Mouse (Mus musculus): ENCODE results near the gene Cftr. TPM values are rescaled to one million over a fixed set of nuclear protein-coding genes. Genes with fewer than 3 reads are reported as not detected.

The Cftr gene
- total RNA-seq (2021), result under 1 TPM; 0.47 to 0.64 TPM
- long read RNA-seq, experiment 1, result 0 reads
- long read RNA-seq, experiment 2, result 0 reads

DNA sequence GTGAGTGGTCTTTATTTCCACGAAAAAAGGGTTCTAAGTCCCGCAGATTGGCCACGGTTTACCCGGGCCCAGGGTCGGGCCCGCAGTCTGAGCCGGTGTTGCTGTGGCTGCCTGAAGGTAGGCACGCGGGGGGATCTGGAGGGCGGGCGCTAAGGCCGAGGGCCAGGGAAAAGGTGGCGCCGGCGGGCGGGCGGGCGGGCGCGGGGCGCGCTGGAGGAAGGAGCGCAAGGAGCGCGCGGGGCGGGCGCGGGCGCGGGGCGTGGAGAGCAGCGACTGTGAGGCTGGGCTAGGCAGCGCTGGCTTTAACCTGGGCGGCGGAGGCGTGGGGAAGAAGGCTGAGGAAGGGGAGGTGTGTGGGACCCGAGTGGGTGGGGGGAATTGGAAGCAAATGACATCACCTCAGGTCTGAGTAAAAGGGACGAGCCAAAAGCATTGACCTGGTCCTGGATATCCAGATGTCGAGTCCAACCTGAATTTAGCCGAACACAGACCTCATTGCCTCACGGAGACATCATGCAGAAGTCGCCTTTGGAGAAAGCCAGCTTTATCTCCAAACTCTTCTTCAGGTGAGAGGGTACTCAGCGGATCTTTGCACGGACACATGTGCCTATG is at the start of gene Cftr:
Gene Cftr, plus strand, starts transcription at position 377 of the 612 bp plus-strand sequence.
- intact Hi-C loops (cut with DNase I), result no loop called here
- DNase-seq (ENCODE audit: low spot score in 2 of 2), result peak in 1 of 2 experiments; percentile 7

DNA sequence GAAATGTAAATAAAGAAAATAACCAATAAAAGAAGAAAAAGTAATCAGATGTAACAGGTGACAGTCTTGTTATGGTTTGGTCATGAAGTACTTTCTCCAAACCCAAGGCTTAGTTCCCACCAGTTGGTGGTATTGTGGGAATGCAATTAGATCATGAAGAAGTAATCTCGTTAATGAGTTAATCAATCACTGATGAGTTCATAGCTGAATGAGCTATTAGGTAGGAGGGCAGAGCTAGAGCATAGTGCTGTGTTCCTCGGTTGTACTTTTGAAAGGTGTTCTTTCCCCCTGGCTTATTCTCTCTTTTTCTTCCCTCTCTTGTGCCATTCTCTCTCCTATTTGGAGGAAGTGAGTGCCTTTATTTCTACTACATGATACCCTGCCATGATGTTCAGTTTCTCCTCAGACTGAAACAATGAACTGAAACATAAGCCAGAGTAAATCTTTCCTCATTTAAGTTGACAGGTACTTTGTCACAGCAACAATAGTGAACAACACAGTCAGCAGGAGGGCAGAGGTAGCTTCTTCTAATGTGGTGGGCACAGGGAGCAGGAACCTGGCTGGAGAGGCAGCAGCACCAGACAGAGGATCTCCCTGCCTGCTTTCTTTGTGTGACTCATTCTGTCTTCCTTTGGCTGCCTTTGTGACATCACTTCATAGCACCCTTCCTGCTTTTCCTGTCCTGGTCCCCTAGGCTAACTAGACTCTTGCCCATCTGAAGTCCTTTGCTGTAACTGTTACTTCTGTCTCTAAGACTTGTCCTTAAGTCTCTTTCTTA is 43.1 kb upstream of the Cftr start:
- intact Hi-C loops (cut with DNase I), result no loop called here
- DNase-seq (ENCODE audit: low spot score in 2 of 2), result no peak

DNA sequence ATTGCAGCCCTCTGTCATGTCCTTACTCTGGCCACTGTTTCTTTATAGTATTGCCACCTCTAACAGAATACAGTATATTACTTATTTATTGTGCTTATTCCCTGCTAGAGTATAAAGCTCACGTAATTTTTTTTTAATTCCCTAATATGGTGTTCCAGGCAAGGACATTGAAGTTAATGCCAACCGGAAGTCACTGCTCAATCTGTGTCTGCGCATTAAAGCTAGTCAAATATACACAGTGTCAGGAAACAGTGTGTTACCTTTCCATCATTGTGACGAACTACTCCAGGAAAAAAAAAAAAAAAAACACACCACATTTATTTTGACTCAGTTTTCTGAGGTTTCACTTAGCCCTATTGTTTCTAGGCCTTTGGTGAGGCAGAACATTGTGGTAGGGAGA is 42.4 kb upstream of the Cftr start:
- intact Hi-C loops (cut with DNase I), result no loop called here
- no peak for DNase-seq (ENCODE audit: low spot score in 2 of 2)

GRCm38 (mm10) chr6:18135246-18135645 is 35.2 kb upstream of the Cftr start:
- intact Hi-C loops (cut with DNase I), result loop anchor here (2.0 kb wide), 1 partner anchor 238 kb away; no protein-coding TSS in a partner anchor
- peak in 1 of 2 experiments; percentile 7 for DNase-seq (ENCODE audit: low spot score in 2 of 2)

- DNase-seq (ENCODE audit: low spot score in 2 of 2), result peak; percentile 18 to 42
- intact Hi-C loops (cut with DNase I), result no loop called here
These were observed 17.5 kb upstream of the Cftr start for GRCm38 (mm10) chr6:18153031-18153430.

DNA sequence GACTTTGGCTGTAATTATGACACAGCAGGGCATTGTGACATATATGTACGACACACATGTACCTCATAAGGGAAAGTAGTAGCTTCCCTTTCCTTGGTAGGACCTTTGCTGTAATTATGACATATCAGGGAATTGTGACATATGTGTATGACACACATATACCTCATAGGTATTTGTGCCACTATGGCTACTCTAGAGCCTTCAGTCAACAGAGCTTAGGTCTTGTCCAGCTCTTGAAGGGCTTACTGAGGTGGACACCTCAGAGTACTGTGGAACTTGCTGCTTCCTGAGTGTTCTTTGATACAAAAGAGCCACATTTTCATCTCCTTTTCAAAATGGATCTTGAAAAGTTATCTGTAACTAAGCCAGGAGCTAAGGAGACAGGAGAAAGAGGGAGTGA is 869 bp upstream of the Cftr start:
- intact Hi-C loops (cut with DNase I), result no loop called here
- no peak for DNase-seq (ENCODE audit: low spot score in 2 of 2)

DNA sequence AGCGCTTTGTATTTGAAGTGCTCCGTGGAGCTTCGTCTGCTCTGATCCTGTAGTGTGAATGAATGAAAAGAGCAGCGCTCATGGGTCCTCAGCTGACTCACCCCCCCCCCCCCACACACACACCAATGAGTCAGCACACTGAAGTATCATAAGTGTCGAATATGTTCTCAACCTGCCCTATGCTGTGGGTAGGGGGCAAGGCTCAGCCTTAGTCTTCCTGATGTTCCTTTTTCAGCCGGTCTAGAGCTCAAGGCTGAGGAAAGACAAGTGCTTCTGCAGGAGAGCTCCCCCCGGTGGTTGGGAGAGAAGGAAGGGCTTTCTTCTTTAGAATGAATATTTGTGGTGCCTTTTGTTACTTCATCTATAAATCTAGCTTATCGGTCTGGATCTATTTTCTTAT is 1.1 kb downstream of the Cftr start:
- intact Hi-C loops (cut with DNase I), result no loop called here
- peak in 1 of 2 experiments; percentile 19 for DNase-seq (ENCODE audit: low spot score in 2 of 2)

DNA sequence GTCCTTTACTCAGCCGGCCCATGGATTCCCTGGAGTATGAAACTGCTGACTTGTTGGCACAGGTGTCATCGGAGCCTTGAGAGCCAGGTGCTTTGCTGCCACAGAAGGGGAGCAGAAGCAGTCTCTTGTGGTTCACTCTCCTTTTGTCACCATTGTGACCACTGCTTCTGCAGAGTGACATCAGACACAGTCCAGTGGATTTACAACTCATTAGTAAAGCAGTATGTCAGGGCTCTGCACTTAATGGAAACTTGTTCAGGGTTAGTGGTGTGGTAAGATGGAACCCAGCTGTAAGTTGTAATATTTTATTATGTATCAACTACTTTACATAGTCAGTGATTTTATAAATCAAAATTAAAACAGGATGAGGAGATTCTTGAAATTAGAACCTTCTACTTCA is 7.0 kb downstream of the Cftr start:
- no peak for DNase-seq (ENCODE audit: low spot score in 2 of 2)
- intact Hi-C loops (cut with DNase I), result no loop called here

GRCm38 (mm10) chr6:18180665-18181064 is 10.2 kb downstream of the Cftr start:
- no peak for DNase-seq (ENCODE audit: low spot score in 2 of 2)
- intact Hi-C loops (cut with DNase I), result no loop called here

DNA sequence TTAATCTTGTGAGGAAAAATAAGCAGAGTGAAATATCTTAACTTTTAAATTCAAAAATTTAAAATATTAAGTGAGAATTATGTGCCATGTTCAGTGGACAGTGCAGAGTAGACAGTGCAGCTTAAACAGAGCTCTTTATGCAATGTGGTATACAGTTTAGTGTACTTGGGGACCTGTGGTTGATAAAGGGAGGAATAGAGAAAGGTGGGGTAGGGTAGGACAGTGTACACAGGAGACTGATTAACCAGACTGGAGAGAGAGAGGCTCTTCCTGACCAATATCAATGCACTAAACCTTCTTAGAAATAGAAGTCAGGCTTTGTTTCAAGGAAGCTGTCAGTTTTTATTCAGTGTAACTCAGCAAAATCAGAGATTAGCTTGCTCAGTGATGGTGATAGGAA is 12.4 kb downstream of the Cftr start:
- DNase-seq (ENCODE audit: low spot score in 2 of 2), result no peak
- intact Hi-C loops (cut with DNase I), result no loop called here

GRCm38 (mm10) chr6:18220691-18221090 is 50.2 kb downstream of the Cftr start:
- intact Hi-C loops (cut with DNase I), result no loop called here
- DNase-seq (ENCODE audit: low spot score in 2 of 2), result no peak

- no peak for DNase-seq (ENCODE audit: low spot score in 2 of 2)
- intact Hi-C loops (cut with DNase I), result no loop called here
These were observed 52.7 kb downstream of the Cftr start for GRCm38 (mm10) chr6:18223206-18223605.

GRCm38 (mm10) chr6:18225157-18225556 is 54.7 kb downstream of the Cftr start:
- DNase-seq (ENCODE audit: low spot score in 2 of 2), result no peak
- intact Hi-C loops (cut with DNase I), result no loop called here

DNA sequence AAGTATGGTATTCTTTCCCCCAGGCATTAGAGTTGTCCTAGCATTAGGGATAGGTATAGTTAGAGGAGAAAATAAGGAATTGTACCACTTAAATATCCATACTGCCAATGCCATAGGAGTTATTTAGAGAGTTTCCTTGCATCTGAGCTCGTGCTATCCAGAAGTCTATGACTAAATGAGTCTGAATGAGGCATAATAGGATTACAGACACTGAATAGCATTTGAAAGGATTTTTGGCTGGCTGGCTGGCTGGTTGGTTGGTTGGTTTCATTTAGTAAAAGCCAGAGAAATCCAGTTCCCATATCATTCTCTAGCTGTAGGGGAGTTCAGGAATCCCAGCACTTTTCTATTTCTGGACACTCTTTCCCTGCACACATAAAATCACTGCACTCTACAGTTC is 76.0 kb downstream of the Cftr start:
- intact Hi-C loops (cut with DNase I), result no loop called here
- no peak for DNase-seq (ENCODE audit: low spot score in 2 of 2)

DNA sequence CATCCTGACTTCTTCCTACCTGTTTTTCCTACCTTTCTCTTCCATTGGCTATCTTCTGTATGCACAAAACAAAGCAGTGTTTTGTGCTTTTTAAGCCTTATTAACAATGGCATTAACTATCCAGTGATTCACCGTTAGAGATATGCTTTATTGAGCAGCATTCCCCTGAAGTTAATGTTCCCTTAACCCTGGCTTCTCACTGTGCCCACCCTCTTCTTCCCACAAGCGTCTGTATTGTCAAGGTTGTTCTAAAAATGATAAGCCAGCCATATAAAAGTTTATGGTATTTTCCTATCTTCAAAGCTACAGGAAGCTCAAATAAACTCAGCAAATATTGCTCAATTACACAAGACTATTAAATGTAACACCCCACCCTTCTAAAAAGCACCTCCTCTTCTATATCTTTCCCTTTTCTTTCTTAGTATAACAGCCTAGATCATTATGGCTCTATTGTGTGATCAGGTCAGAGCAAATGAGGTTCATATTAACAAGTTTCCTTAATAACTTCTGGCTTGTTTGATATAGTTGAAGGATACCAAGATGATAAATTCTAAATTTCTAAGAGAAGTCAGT is 77.5 kb downstream of the Cftr start:
- intact Hi-C loops (cut with DNase I), result no loop called here
- no peak for DNase-seq (ENCODE audit: low spot score in 2 of 2)

- DNase-seq (ENCODE audit: low spot score in 2 of 2), result no peak
- intact Hi-C loops (cut with DNase I), result no loop called here
These were observed 78.0 kb downstream of the Cftr start for GRCm38 (mm10) chr6:18248464-18248863.

DNA sequence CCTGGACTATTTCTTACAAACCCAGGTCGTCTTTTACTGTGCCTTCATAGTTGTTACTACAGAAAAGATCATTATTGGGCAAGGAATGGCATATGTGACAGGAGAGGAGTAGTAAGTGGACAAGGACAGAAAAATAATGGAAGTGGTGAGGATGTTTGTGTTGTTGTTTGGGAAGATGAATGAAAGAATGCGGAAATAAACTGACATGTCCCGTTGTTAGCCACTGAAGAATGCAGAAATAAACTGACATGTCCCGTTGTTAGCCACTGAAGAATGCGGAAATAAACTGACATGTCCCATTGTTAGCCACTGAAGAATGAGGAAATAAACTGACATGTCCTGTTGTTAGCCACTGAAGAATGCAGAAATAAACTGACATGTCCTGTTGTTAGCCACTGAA is 84.1 kb downstream of the Cftr start:
- no peak for DNase-seq (ENCODE audit: low spot score in 2 of 2)
- intact Hi-C loops (cut with DNase I), result no loop called here

DNA sequence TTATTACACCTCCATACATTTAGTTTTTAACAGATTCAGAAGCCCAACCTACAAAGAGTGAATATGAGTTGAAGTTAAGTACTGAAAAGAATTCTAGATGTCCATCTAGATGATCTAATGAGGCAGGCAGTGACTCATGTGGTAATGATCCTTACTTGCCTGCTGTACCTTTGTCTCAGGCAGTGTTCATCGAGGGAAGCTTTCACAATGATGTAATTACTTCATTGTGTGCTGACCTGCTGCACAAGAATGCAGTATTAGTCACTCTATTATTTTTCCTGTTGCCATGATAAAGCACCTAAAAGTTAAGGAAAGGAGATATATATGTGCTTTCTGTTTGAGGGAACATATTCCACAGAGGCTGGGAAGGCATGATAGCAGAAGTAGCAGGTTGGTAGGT is 100.5 kb downstream of the Cftr start:
- intact Hi-C loops (cut with DNase I), result no loop called here
- DNase-seq (ENCODE audit: low spot score in 2 of 2), result no peak

- no peak for DNase-seq (ENCODE audit: low spot score in 2 of 2)
- intact Hi-C loops (cut with DNase I), result no loop called here
These were observed 130.3 kb downstream of the Cftr start for GRCm38 (mm10) chr6:18300781-18301180.

DNA sequence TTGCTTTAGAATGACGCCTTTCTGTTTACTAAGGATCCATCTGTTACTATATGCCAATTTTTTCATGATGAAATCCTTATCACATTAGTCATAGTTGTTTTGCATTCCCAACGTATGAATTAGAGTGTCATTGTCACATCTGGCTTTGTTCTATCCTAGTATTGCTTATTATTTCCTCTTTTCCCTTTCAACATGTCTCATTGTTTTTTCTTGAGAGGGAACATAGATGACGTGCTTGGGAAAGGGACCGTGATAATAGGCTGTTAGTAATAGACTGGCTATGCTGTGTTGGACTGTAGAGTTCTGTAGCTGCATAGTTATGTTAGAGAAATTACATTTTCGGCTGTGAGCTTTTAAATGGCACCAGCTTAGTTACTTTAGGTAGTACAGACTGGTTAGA is 131.6 kb downstream of the Cftr start:
- DNase-seq (ENCODE audit: low spot score in 2 of 2), result no peak
- intact Hi-C loops (cut with DNase I), result no loop called here

DNA sequence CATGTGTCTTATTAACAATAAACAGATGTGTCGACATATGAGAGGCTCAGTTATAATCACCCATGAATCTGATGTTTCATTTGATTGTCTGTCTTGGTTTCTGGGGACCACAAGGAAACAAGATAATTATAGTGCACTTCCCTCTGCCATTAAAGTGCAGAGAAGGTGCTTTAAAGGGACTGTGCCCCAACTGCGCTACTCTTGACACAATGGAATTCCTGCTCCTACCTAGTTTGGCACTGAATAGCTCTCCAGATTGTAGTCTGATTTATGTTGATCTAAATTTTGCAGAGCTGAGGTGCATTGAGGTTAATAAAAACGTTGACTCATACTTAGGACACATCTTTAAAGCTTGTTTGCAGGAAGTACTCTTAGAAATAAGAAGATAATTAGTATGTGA is 132.7 kb downstream of the Cftr start:
- DNase-seq (ENCODE audit: low spot score in 2 of 2), result no peak
- intact Hi-C loops (cut with DNase I), result no loop called here
